Mouse (Mus musculus) spleen, adult 10 weeks (tissue): ENCODE results near the gene Slc40a1. TPM values are rescaled to one million over a fixed set of nuclear protein-coding genes. Genes with fewer than 3 reads are reported as not detected.

Source experiments
- polyA plus RNA-seq: library from polyadenylated mRNA; stranded (reverse); fragments of 350-450 nt; fragmentation: Illumina TruSeq; extraction: RNeasy Lipid Tissue Mini Kit (QIAGEN cat#74804); gene quantifications from one replicate; pipeline ENCODE4 v1.2.3, GENCODE M21; 2015; ENCODE audit warnings: low replicate concordance; ENCODE audit not compliant: insufficient read depth

Gene Slc40a1
- 467 TPM for polyA plus RNA-seq

GRCm38 (mm10) chr1:45926393-45926763 is at the start of gene Slc40a1:
Gene Slc40a1, minus strand, starts transcription at chr1:45926523.

GRCm38 (mm10) chr1:45890173-45890572 is 36.1 kb downstream of the Slc40a1 start, which contains the start of gene Gm5269:
Gene Gm5269, minus strand, starts transcription at chr1:45890273.

Other genes with a start within 250 kb of the Slc40a1 start
- gene Wdr75, start 131.4 kb downstream of the Slc40a1 start, polyA plus RNA-seq: 89.6 TPM
- gene Gm5269, start 36.2 kb downstream of the Slc40a1 start, polyA plus RNA-seq: 0.36 TPM
- gene Dnah7b, start 139.8 kb upstream of the Slc40a1 start, polyA plus RNA-seq: 0.73 TPM